Mouse (Mus musculus) intestine, postnatal 0 days (tissue): Measurements from ENCODE around the gene Mrpl54. TPM values are rescaled to one million over a fixed set of nuclear protein-coding genes. Genes with fewer than 3 reads are reported as not detected.

Experiments used
- ATAC-seq: fragments of 200-750 bp; cut with Nextera tagmentation; 2 replicates; pipeline ENCODE4 v1.8.0; 2017; ENCODE audit warnings: mild to moderate bottlenecking, moderate TSS enrichment, moderate library complexity
- H3K27ac ChIP-seq: fragments of 300-500 bp; sonication (generic); 2 replicates; pipeline ENCODE4 v1.5.1; 2014; ENCODE audit warnings: mild to moderate bottlenecking, low read depth, low read length, moderate library complexity
- H3K27me3 ChIP-seq: fragments of 300-500 bp; sonication (generic); replicated peaks from 2 replicates; pipeline ENCODE4 v1.6.1; 2014; ENCODE audit warnings: low read length, mixed read lengths; ENCODE audit not compliant: control insufficient read depth, insufficient read depth
- H3K36me3 ChIP-seq: fragments of 300-500 bp; sonication (generic); 2 replicates; pipeline ENCODE4 v1.6.1; 2014; ENCODE audit warnings: mild to moderate bottlenecking, moderate library complexity; ENCODE audit not compliant: control insufficient read depth, insufficient read depth
- H3K4me1 ChIP-seq: fragments of 300-500 bp; sonication (generic); replicated peaks from 2 replicates; pipeline ENCODE4 v1.6.1; 2014; ENCODE audit warnings: antibody characterized with exemption, low read length, mixed read lengths; ENCODE audit not compliant: control insufficient read depth, insufficient read depth
- H3K4me2 ChIP-seq: fragments of 300-500 bp; sonication (generic); replicated peaks from 2 replicates; pipeline ENCODE4 v1.6.1; 2014; ENCODE audit warnings: low read depth, mild to moderate bottlenecking, moderate library complexity
- H3K4me3 ChIP-seq: fragments of 300-500 bp; sonication (generic); 2 replicates; pipeline ENCODE4 v1.5.1; 2014; ENCODE audit warnings: low read depth, low read length
- H3K9ac ChIP-seq: fragments of 300-500 bp; sonication (generic); 2 replicates; pipeline ENCODE4 v1.6.1; 2014; ENCODE audit warnings: mild to moderate bottlenecking, low read depth, low read length
- H3K9me3 ChIP-seq: fragments of 300-500 bp; sonication (generic); 2 replicates; pipeline ENCODE4 v1.6.1; 2016; ENCODE audit warnings: mixed run types; ENCODE audit not compliant: control insufficient read depth
- CTCF ChIP-seq: sonication (generic); IDR thresholded peaks from 2 replicates; pipeline ENCODE4 v1.5.1; 2016; ENCODE audit warnings: low read depth, mild to moderate bottlenecking, control low read depth, antibody characterized with exemption, moderate library complexity
- WGBS: fragments of 180-500 bp; shearing (Covaris S2); extraction: QIAGEN DNeasy Blood & Tissue Kit; methylation state at CpG from one replicate; pipeline ENCODE4 v1.1.7; 2014; 5-methylcytosine and 5-hydroxymethylcytosine counted together
- polyA plus RNA-seq: library from polyadenylated mRNA; unstranded; fragments of >200 nt; fragmentation: Nextera tagmentation; extraction: Ambion mirVana; gene quantifications from 2 replicates; pipeline ENCODE4 v1.2.1, GENCODE M21; 2015

Mrpl54 gene
- polyA plus RNA-seq, 1 experiment from 2014 or later, result 287 TPM

DNA sequence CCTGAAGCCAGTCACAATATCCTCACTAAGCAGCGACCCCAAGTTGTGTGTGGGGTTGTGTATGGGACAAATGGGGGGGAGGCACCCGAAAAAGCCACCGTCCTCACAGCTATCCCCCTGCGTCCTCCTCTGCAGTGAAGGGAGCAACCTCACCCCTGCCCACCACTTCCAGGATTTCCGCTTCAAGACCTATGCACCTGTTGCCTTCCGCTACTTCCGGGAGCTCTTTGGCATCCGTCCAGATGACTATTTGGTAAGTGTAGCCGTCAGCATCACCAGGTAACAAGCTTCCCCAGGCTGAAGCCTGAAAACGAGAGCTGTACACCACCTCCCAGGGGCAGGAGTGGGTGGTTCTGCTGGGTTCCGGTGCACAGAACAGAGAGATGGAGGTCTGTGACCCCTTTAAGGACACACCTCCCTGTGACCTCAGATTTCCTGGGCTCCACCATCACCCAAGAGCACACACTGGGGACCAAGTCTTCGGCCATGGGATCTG lies 39.5 kb upstream of the Mrpl54 start:
- no peaks in the 10 kb centered on the region for H3K9me3 ChIP-seq
- no peaks in the 10 kb centered on the region for H3K27me3 ChIP-seq
- H3K27ac ChIP-seq, result no peak overlapping the region
- ATAC-seq, result no peak
- 87% methylated on average over 12 of the region's 12 CpGs for WGBS
- H3K9ac ChIP-seq, result no peak overlapping the region
- H3K4me3 ChIP-seq, result no peak overlapping the region
- H3K4me2 ChIP-seq, result no peak overlapping the region
- TF ChIP-seq CTCF, result no peak
- H3K4me1 ChIP-seq, result peaks cover 15% of the 10 kb centered on the region; the same call in 1 of the 2 replicates
- H3K36me3 ChIP-seq, result peaks cover 55% of the 10 kb centered on the region

DNA sequence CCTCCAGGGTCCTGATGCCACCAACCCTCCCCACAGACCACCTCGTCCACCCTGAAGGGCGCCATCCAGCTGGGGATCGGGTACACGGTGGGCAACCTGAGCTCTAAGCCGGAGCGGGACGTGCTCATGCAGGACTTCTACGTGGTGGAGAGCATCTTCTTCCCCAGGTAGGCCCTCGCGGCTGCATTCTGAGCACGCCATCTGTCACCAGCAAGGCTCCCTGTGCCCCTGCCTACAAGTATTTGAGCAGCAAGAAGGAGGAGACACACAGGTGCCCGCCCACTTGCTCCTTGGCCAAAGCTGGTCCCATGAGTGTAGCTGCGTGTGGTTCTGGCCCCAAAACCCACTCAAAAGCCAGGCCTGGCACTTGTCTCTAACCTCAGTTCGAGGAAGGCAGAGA lies 38.9 kb upstream of the Mrpl54 start:
- Histone ChIP-seq H3K4me1 (peaks cover 15% of the 10 kb centered on the region; the same call in 1 of the 2 replicates), H3K36me3 (peaks cover 53% of the 10 kb centered on the region), H3K4me2 (no peak overlapping the region), H3K27ac (no peak overlapping the region), H3K27me3 (no peaks in the 10 kb centered on the region), H3K9me3 (no peaks in the 10 kb centered on the region), H3K4me3 (no peak overlapping the region), H3K9ac (no peak overlapping the region)
- TF ChIP-seq CTCF, result no peak
- 93% methylated on average over 14 of the region's 14 CpGs for WGBS
- no peak for ATAC-seq

DNA sequence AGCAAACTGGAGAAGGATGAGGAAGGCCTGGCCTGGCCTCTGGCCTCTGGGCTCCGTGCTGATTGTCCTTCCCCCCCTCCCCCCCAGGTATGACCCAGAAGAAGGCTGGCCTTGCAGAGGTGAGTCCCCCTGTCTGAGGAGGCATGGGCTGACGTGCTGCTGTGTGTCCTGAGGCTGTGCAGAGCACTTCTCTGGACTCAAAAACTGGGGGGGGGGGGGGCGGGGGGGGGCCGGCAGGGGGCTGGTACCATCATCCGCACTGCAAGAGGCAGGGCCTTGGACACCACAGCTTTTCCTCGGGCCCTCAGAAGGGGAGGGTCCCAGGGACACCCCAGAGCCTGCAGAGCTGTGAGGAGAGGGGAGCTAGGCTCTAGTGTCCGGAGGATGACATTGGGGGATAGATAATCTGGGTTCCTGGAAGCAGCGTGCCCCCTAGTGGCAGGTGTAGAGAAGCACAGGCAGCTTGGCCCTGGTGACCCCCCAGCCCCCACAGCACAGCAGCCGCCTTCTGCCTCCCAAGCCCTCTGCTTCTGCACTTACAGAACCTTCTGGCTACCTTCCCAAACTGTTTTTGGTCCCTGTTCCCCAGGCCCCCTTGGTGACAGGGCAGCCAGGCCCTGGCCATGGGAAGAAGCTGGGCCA lies 38.0 kb upstream of the Mrpl54 start:
- Histone ChIP-seq H3K4me1 (peaks cover 17% of the 10 kb centered on the region; the same call in 1 of the 2 replicates), H3K36me3 (peaks cover 44% of the 10 kb centered on the region), H3K4me2 (no peak overlapping the region), H3K9me3 (no peaks in the 10 kb centered on the region), H3K27me3 (no peaks in the 10 kb centered on the region), H3K4me3 (no peak overlapping the region), H3K9ac (no peak overlapping the region), H3K27ac (no peak overlapping the region)
- WGBS, result 19% methylated on average over 9 of the region's 9 CpGs
- peak; percentile 91 for TF ChIP-seq CTCF
- ATAC-seq, result peak; percentile 15; the same call in 1 of the 2 replicates

DNA sequence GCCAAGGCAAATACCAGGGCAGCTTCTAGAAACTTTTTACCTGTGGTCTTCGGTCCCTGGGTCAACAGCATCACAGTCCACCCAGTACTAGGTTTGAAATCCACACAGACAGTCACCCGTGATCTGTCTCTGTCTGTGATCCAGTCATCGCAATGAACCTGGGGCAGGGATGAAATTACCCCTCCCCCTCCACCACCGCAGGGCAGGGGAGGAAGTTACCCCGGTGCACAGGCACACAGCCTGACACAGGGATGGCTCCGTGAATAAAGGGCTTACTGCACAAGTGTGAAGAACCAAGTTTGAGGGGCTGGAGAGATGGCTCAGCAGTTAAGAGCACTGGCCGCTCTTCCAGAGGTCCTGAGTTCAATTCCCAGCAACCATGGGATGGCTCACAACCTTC lies 37.0 kb upstream of the Mrpl54 start:
- no peak overlapping the region for H3K27ac ChIP-seq
- 0 out of 2 replicates have a peak overlapping the region, but pooled peaks have one; percentile 3 for H3K4me2 ChIP-seq
- no peaks in the 10 kb centered on the region for H3K27me3 ChIP-seq
- H3K9ac ChIP-seq, result no peak overlapping the region
- no peak overlapping the region for H3K4me3 ChIP-seq
- no peak for TF ChIP-seq CTCF
- no peak for ATAC-seq
- H3K36me3 ChIP-seq, result peaks cover 34% of the 10 kb centered on the region
- WGBS, result 78% methylated on average over 7 of the region's 7 CpGs
- peaks cover 22% of the 10 kb centered on the region; the same call in 1 of the 2 replicates for H3K4me1 ChIP-seq
- no peaks in the 10 kb centered on the region for H3K9me3 ChIP-seq

DNA sequence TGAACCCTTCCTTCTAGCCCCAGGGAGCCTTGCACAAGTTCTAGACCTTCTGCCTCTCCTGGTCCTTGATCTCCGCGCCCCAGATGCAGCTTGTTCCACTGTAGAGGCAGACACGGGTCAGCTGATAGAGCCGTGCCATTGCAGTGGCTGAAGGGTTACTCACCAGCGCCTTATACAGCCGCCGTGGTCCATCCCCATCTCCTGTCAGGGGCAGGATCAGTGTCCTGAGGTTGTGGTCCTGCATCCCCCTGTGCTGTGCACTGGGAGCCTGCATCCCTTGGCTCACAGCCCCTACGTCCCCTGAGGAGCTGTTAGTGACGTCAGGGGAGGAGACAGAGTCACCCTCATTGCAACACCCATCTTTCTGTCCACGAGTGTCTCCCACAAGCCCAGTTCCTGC lies 36.5 kb upstream of the Mrpl54 start:
- 44% methylated on average over 10 of the region's 10 CpGs for WGBS
- H3K36me3 ChIP-seq, result peaks cover 31% of the 10 kb centered on the region
- no peak overlapping the region for H3K4me3 ChIP-seq
- H3K9ac ChIP-seq, result no peak overlapping the region
- TF ChIP-seq CTCF, result no peak
- peak overlapping the region; percentile 52; the same call in 1 of the 2 replicates for H3K27ac ChIP-seq
- no peaks in the 10 kb centered on the region for H3K27me3 ChIP-seq
- H3K4me2 ChIP-seq, result peak overlapping the region; percentile 48
- peaks cover 25% of the 10 kb centered on the region; the same call in 1 of the 2 replicates for H3K4me1 ChIP-seq
- no peak for ATAC-seq
- no peaks in the 10 kb centered on the region for H3K9me3 ChIP-seq

DNA sequence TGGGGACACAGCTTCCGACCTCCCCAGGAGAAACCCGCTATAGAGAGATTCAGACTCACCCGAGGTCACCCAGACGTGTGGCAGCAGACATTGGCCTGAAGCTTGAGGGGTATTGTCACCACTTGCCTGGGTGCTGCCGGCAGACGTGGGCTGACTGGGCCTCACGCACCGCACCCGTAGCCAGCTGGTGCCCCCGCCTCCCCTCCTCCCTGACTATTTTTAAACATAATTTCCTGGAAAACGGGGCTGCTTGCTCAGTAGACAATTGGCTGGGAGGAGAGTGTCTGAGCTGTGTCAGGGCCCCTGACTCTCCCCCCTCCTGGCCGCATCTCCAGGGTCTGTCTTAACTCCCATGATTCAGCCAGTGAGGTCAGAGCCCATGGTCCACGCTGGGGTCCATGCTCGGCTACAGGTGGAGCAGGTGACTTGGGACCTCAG lies 36.1 kb upstream of the Mrpl54 start:
- Histone ChIP-seq H3K36me3 (peaks cover 26% of the 10 kb centered on the region), H3K4me2 (peak overlapping the region; percentile 48), H3K9me3 (no peaks in the 10 kb centered on the region), H3K27me3 (no peaks in the 10 kb centered on the region), H3K4me3 (no peak overlapping the region), H3K4me1 (peaks cover 27% of the 10 kb centered on the region; the same call in 1 of the 2 replicates), H3K9ac (no peak overlapping the region), H3K27ac (peak overlapping the region; percentile 52)
- peak; percentile 12; the same call in 1 of the 2 replicates for ATAC-seq
- 11% methylated on average over 14 of the region's 14 CpGs for WGBS
- no peak for TF ChIP-seq CTCF
